Mouse (Mus musculus) forebrain, embryonic 13.5 days (tissue): ENCODE data around the gene Cyp2g1. TPM values are rescaled to one million over a fixed set of nuclear protein-coding genes. Genes with fewer than 3 reads are reported as not detected.
"Not testable (repeated sequence)": the region's sequence is repeated elsewhere in the genome, so short reads cannot be mapped to it uniquely, and the experiment has no call there.

ENCODE experiments used
- ATAC-seq: fragments of 200-750 bp; cut with Nextera tagmentation; 2 replicates; pipeline ENCODE4 v1.8.0; 2017
- H3K27ac ChIP-seq: fragments of 300-500 bp; sonication (generic); 2 replicates; pipeline ENCODE4 v1.5.1; 2015; ENCODE audit warnings: inconsistent platforms, mild to moderate bottlenecking, moderate library complexity
- H3K27me3 ChIP-seq: fragments of 300-500 bp; sonication (generic); 2 replicates; pipeline ENCODE4 v1.6.1; 2015; ENCODE audit warnings: mild to moderate bottlenecking, inconsistent platforms
- H3K36me3 ChIP-seq: fragments of 300-500 bp; sonication (generic); 2 replicates; pipeline ENCODE4 v1.6.1; 2015; ENCODE audit warnings: mild to moderate bottlenecking, inconsistent platforms; ENCODE audit not compliant: poor library complexity, severe bottlenecking
- H3K4me1 ChIP-seq: fragments of 300-500 bp; sonication (generic); 2 replicates; pipeline ENCODE4 v1.6.1; 2015; ENCODE audit warnings: inconsistent platforms
- H3K4me2 ChIP-seq: fragments of 300-500 bp; sonication (generic); 2 replicates; pipeline ENCODE4 v1.6.1; 2015; ENCODE audit warnings: inconsistent platforms, mild to moderate bottlenecking, moderate library complexity
- H3K4me3 ChIP-seq: fragments of 300-500 bp; sonication (generic); 2 replicates; pipeline ENCODE4 v1.5.1; 2015; ENCODE audit warnings: mild to moderate bottlenecking, inconsistent platforms
- H3K9ac ChIP-seq: fragments of 300-500 bp; sonication (generic); 2 replicates; pipeline ENCODE4 v1.6.1; 2015; ENCODE audit warnings: mild to moderate bottlenecking, inconsistent platforms
- H3K9me3 ChIP-seq: fragments of 300-500 bp; sonication (generic); replicated peaks from 2 replicates; pipeline ENCODE4 v1.6.1; 2016; ENCODE audit warnings: inconsistent platforms
- WGBS: fragments of 180-500 bp; shearing (Covaris S2); methylation state at CpG from one replicate; pipeline ENCODE4 v1.1.7; 2015; 5-methylcytosine and 5-hydroxymethylcytosine counted together
- polyA plus RNA-seq: library from polyadenylated mRNA; unstranded; fragments of >200 nt; fragmentation: Nextera tagmentation; extraction: Ambion mirVana; gene quantifications from 2 replicates; pipeline ENCODE4 v1.2.1, GENCODE M21; 2015

The Cyp2g1 gene
- polyA plus RNA-seq, 1 experiment from 2014 or later = not detected

GRCm38 (mm10) chr7:26786013-26786412 is 22.7 kb upstream of the Cyp2g1 start:
- not testable (repeated sequence) for H3K27ac ChIP-seq, H3K4me2 ChIP-seq, H3K36me3 ChIP-seq, H3K4me1 ChIP-seq, H3K9me3 ChIP-seq, ATAC-seq, H3K9ac ChIP-seq, H3K27me3 ChIP-seq, H3K4me3 ChIP-seq
- WGBS = 23% methylated on average over 1 of the region's 1 CpGs

DNA sequence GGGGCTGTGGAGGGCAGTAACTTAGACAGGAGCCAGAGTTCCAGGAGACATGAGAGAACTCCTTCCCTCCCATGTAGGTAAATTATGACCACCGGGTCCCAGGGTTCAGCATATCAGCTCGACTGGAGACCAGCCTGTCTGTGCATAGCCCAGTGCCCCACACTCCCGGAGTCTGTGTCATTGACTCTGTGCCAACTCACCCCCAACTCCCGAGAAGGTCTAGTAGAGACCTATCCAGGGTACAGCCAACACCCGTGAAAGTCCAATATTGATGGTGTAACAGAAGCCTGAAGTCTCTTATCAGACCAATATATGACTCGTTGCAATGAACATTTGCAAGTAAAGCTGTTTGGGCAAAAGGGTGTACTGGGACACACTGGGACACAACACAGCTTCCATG is 18.7 kb upstream of the Cyp2g1 start:
- H3K4me1 ChIP-seq = no peaks in the 10 kb centered on the region
- WGBS = 89% methylated on average over 6 of the region's 6 CpGs
- H3K4me3 ChIP-seq = no peak overlapping the region
- no peak overlapping the region for H3K9ac ChIP-seq
- no peaks in the 10 kb centered on the region for H3K9me3 ChIP-seq
- H3K4me2 ChIP-seq = no peak overlapping the region
- H3K36me3 ChIP-seq = no peaks in the 10 kb centered on the region
- no peak for ATAC-seq
- H3K27ac ChIP-seq = no peak overlapping the region
- H3K27me3 ChIP-seq = no peaks in the 10 kb centered on the region

DNA sequence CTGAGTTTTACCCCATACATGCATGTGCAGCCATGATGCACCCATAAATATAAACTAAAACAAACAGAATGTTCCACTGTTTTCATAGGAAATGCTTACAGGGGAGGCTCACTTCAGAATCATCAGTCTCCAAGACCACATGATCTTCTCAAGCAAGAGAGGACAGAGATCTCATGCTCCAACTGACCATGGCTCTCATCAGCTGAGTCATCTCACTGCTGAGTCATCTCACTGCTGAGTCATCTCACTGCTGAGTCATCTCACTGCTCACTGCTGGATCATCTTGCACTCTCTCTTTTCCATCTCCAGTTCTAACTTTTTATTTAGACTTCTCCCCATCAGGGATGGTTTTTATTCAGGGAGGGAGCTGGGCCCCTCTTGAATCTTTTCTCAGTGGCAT is 8.6 kb upstream of the Cyp2g1 start:
- no peak overlapping the region for H3K27ac ChIP-seq
- ATAC-seq = no peak
- no peaks in the 10 kb centered on the region for H3K36me3 ChIP-seq
- no peaks in the 10 kb centered on the region for H3K9me3 ChIP-seq
- no peaks in the 10 kb centered on the region for H3K27me3 ChIP-seq
- H3K4me2 ChIP-seq = no peak overlapping the region
- no peak overlapping the region for H3K9ac ChIP-seq
- H3K4me1 ChIP-seq = no peaks in the 10 kb centered on the region
- H3K4me3 ChIP-seq = no peak overlapping the region

DNA sequence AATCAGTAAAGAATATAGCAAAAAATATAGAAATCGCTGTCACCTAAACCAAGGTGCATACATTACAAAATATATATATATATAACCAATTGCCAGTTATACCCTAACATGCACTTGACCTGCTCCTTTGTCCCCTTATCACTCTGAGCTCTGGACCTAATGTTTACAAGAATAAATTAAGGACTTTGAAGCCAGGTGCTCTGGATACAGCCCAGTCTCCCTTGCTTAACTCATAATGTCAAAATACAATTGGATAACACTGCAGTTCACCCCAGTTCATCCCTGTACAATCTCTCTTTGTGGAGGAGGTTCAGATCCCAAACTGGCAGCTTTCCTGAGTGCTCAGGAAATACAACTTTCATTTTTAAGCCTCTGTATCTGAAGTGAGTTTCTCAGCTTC is 7.7 kb upstream of the Cyp2g1 start:
- Histone ChIP-seq H3K36me3 (no peaks in the 10 kb centered on the region), H3K4me3 (no peak overlapping the region), H3K9me3 (no peaks in the 10 kb centered on the region), H3K4me1 (no peaks in the 10 kb centered on the region), H3K27ac (no peak overlapping the region), H3K27me3 (no peaks in the 10 kb centered on the region), H3K9ac (no peak overlapping the region), H3K4me2 (no peak overlapping the region)
- 94% methylated on average over 1 of the region's 1 CpGs for WGBS
- no peak for ATAC-seq

- ATAC-seq, H3K4me3 ChIP-seq, H3K9me3 ChIP-seq, H3K27me3 ChIP-seq, H3K27ac ChIP-seq, H3K4me1 ChIP-seq, H3K9ac ChIP-seq, H3K4me2 ChIP-seq, H3K36me3 ChIP-seq: not testable (repeated sequence)
- 88% methylated on average over 9 of the region's 9 CpGs for WGBS
Measured at GRCm38 (mm10) chr7:26831556-26832292, 23.0 kb downstream of the Cyp2g1 start.

- H3K9ac ChIP-seq, H3K4me2 ChIP-seq, ATAC-seq, H3K27ac ChIP-seq, H3K9me3 ChIP-seq, H3K4me1 ChIP-seq, H3K4me3 ChIP-seq, H3K36me3 ChIP-seq, H3K27me3 ChIP-seq: not testable (repeated sequence)
- 79% methylated on average over 7 of the region's 7 CpGs for WGBS
Measured at GRCm38 (mm10) chr7:26832668-26833067, 24.0 kb downstream of the Cyp2g1 start.

DNA sequence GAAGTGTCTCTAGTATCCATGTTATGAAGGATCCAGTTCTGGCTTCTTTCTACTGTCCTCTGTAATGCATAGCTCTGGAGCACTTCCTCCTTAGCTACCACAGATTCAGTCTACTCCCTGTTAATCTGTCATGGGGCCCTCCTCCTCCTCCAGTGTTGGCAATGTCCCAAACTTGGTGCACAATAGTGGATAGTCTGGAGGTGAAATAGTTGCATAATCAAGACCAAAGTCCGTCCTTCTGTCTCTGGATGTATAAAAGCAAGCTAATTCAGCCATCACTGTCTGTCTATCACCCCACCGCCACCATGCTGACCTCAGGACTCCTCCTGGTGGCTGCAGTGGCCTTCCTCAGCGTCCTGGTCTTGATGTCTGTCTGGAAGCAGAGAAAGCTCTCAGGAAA is 26.4 kb downstream of the Cyp2g1 start, which contains the start of gene Cyp2a5:
Cyp2a5 (plus strand) TSS at position 247 of the 400 bp plus-strand sequence.
- WGBS = 74% methylated on average over 3 of the region's 3 CpGs
- not testable (repeated sequence) for H3K4me2 ChIP-seq, H3K36me3 ChIP-seq, ATAC-seq, H3K27ac ChIP-seq, H3K27me3 ChIP-seq, H3K9me3 ChIP-seq, H3K4me1 ChIP-seq, H3K9ac ChIP-seq, H3K4me3 ChIP-seq

DNA sequence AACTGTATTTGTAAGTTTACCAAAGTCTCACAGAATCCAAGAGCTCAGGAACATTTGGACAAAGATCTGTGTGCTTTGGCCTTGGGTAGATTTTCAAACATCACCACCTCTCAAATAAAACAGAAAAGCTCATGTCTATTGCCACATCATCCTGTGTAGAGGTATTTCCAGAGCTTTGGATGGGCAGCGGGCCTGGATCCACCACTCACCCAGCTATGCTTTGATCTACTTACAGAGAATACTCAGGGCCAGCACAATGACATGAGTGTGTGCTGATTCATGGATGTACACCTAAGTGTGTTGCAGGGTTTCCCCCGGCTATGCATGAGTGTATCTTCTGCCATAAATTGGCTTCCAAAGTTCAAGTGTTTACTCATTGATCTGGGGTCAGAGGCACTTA is 34.7 kb downstream of the Cyp2g1 start:
- H3K36me3 ChIP-seq, H3K4me2 ChIP-seq, H3K27ac ChIP-seq, H3K27me3 ChIP-seq, ATAC-seq, H3K9ac ChIP-seq, H3K4me1 ChIP-seq, H3K9me3 ChIP-seq, H3K4me3 ChIP-seq: not testable (repeated sequence)
- 89% methylated on average over 2 of the region's 2 CpGs for WGBS

DNA sequence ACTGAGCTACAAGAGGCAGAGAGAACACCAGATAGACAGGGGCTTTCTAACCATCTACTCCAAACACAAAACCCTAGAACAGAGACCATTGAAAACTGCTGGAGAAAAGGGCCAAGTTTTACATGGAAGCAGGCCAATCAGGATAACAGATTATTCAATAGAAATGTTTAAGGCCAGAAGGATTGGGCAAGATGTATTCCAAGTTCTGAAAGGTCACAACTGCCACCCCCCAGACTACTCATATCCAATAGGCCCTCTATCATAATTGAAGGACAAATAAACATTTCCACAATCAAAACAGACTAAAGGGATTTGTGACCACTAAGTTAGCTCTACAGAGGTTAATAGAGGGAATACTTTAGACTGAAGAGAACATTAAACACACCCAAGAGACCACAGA is 41.4 kb downstream of the Cyp2g1 start:
- ATAC-seq, H3K4me3 ChIP-seq, H3K4me1 ChIP-seq, H3K4me2 ChIP-seq, H3K9ac ChIP-seq, H3K9me3 ChIP-seq, H3K36me3 ChIP-seq, H3K27ac ChIP-seq, H3K27me3 ChIP-seq: not testable (repeated sequence)

Other genes with a start within 250 kb of the Cyp2g1 start
- not detected in 2 replicates for gene Vmn1r185, start 190.4 kb upstream of the Cyp2g1 start, polyA plus RNA-seq
- not detected in 2 replicates for gene Cyp2b23, start 122.5 kb upstream of the Cyp2g1 start, polyA plus RNA-seq
- gene Cyp2b19, start 51.8 kb upstream of the Cyp2g1 start, polyA plus RNA-seq = 0.15 and 0.18 TPM in 2 replicates
- gene Cyp2a5, start 26.4 kb downstream of the Cyp2g1 start, polyA plus RNA-seq = 0.16 TPM in 1 of 2 replicates, not detected in the other
- not detected in 2 replicates for gene Cyp2a22, start 130.5 kb downstream of the Cyp2g1 start, polyA plus RNA-seq
- gene Cyp2a12, start 220.2 kb downstream of the Cyp2g1 start, polyA plus RNA-seq = not detected in 2 replicates